Mouse (Mus musculus) erythroblast, embryonic 14.5 days (primary cell): ENCODE measurements around the gene Psmd12.

Experiments
- GATA1 ChIP-seq: IDR thresholded peaks from 2 replicates; pipeline ENCODE4 v1.6.1; 2012; ENCODE audit warnings: low read length, inconsistent platforms, mixed read lengths
- TAL1 ChIP-seq: IDR thresholded peaks from 3 replicates; pipeline ENCODE4 v1.6.1; 2012; ENCODE audit warnings: low read length, inconsistent platforms, mixed read lengths

DNA sequence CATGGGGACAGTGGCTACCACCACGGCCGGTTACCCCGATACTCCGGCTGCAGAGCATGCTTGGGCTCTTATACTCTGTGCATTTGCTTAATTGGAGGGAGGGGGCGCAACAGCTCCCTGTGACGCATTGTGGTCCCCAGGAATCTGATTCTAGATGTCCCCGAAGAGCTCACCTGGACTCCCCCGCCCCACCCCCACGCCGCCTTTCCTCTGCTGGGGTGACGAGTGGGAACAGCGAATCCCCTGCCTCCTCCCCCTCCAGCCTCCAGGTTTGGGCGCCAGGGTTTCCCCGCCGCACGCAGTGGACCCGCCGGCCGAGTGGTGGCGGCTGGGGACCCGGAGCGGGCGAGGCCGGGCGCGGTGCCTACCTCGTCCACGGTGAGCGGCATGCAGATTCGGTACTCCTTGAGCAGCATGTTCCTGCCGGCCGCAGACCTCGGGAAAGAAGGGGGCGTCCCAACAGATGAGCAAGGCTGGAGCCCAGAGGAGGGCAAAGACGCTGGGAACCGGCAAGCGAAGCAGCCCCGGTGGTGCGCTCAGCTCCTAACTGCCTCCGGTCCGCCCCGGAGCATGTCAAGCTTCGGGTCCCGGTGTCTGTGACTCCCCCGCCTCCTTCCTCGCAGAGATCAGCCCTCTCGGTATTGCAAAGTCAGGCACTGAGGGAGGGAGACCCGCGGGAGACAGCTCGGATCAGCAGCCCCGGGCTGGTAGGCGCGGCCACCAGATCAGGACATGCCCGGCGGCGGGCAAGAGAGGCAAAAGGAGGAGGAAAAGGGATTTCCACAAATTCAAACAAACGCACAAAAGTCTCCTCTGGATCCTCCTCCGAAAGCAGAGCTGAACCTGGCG is 9.5 kb upstream of the Psmd12 start:
- TF ChIP-seq GATA1 = no peak
- no peak for TF ChIP-seq TAL1
